Mouse (Mus musculus): ENCODE results near the gene Galns. TPM values are rescaled to one million over a fixed set of nuclear protein-coding genes. Genes with fewer than 3 reads are reported as not detected.

The Galns gene
- polyA plus RNA-seq (2012; rRNA removed) = 6.0 and 7.0 TPM in 2 replicates

GRCm38 (mm10) chr8:122611295-122612133, at the start of gene Galns, which contains the start of gene Trappc2l:
TSS of gene Galns (minus strand) at chr8:122611463.
TSS of gene Trappc2l (plus strand) at chr8:122611640.

DNA sequence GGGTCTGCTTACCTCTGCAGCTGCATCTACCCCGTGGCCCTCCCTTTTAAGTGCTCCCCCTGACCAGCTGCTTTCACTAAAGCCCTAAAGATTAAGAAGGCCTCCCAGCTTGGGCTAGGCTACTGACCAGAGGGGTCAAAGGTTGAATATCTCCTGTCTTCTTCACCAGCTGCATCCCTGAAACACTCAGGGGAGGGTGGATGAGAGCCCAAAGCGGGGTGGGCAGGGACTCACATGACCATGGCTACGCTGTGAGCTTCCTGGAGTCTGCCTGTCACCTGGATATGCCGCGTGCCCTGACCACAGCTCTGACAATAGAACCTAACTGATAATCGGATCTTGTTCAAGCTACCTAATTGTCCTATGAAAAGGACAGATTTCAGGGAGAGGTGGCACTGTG, 11.5 kb upstream of the Galns start, which contains the start of gene Pabpn1l:
Gene Pabpn1l, minus strand, starts transcription at position 13 of the 400 bp plus-strand sequence.

DNA sequence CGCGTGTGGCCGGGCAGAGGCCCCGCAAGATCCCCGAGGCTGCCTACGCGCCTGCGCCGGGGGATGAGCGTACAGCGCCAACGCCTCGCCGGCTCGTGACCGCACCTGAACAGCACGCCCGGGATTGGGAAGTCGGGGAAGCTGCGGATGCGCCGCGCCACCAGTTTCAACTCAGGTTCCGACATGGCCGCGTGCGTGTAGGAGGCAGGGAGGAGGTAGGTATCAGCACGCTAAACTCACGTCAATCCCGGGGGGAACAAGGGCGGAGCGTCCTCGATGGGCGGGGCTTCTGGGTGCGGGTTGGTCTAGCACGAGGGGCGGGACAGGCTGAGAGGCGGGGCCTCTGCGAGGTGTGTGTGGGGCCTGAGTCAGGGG, 34.6 kb downstream of the Galns start, which contains the start of gene Aprt:
Gene Aprt, minus strand, starts transcription at position 262 of the 375 bp plus-strand sequence.

GRCm38 (mm10) chr8:122567361-122568108, 43.7 kb downstream of the Galns start, which contains the start of gene Cdt1:
TSS of gene Cdt1 (plus strand) at chr8:122568015.

DNA sequence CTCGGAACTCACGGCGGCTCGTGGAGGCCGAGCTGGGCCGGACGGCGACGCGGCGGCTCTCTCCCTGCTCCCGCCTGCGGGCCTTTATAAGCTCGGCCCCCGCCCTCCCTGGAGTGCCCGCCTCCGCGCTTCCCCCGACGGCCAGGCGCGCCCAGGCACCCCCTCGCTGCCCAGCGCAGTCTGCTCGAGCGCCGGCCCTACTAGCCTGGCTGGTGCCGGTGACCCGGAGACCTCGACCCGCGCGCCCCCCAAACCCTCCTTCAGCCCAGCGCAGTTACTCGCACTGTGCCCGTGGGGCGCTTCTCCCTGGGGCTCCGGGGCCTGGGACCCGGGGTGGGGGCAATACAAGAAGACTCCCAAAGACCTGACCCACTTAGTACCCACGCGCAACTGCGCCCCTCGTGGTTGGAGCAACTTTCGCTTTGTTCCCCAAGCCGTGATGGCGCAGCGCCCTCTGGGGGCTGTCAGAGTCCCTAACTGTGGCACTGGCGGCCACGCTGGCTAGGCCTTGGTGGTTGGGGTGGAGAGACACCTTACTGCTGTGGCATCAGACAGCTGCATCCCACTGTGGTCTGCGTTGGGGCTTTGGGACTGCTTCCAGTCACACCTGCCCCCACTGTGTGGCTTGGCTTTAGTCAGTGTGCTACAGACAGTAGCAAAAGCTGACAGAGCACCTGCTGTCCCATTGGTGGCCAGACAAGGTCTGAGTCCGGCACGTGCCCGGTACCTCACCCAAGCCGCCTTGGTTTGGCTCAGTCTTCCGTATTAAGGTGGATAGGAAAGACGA, 59.8 kb downstream of the Galns start, which contains the start of gene Piezo1:
Gene Piezo1, minus strand, starts transcription at position 65 of the 787 bp plus-strand sequence.

Other genes starting within 250 kb of the Galns start
- 50.7 and 56.9 TPM in 2 replicates for gene Zc3h18, start 234.9 kb downstream of the Galns start, polyA plus RNA-seq (2012; rRNA removed)
- 0.65 and 1.1 TPM in 2 replicates for gene Il17c, start 189.4 kb downstream of the Galns start, polyA plus RNA-seq (2012; rRNA removed)
- 26.5 and 39.1 TPM in 2 replicates for gene Cyba, start 178.5 kb downstream of the Galns start, polyA plus RNA-seq (2012; rRNA removed)
- 50.6 and 51.9 TPM in 2 replicates for gene Mvd, start 168.0 kb downstream of the Galns start, polyA plus RNA-seq (2012; rRNA removed)
- 0.34 TPM in 1 of 2 replicates, not detected in the other for gene Snai3, start 150.7 kb downstream of the Galns start, polyA plus RNA-seq (2012; rRNA removed)
- 60.5 and 60.6 TPM in 2 replicates for gene Rnf166, start 135.4 kb downstream of the Galns start, polyA plus RNA-seq (2012; rRNA removed)
- 80.4 and 84.3 TPM in 2 replicates for gene Ctu2, start 135.3 kb downstream of the Galns start, polyA plus RNA-seq (2012; rRNA removed)
- 13.7 and 28.0 TPM in 2 replicates for gene Piezo1, start 60.1 kb downstream of the Galns start, polyA plus RNA-seq (2012; rRNA removed)
- 30.7 and 34.3 TPM in 2 replicates for gene Cdt1, start 43.4 kb downstream of the Galns start, polyA plus RNA-seq (2012; rRNA removed)
- 116 and 124 TPM in 2 replicates for gene Aprt, start 34.6 kb downstream of the Galns start, polyA plus RNA-seq (2012; rRNA removed)
- 177 and 206 TPM in 2 replicates for gene Trappc2l, start 177 bp upstream of the Galns start, polyA plus RNA-seq (2012; rRNA removed)
- gene Pabpn1l, start 11.3 kb upstream of the Galns start, polyA plus RNA-seq (2012; rRNA removed) = not detected in 2 replicates
- gene Cbfa2t3, start 87.6 kb upstream of the Galns start, polyA plus RNA-seq (2012; rRNA removed) = 13.5 and 17.0 TPM in 2 replicates
- 19.9 and 20.0 TPM in 2 replicates for gene Acsf3, start 164.0 kb upstream of the Galns start, polyA plus RNA-seq (2012; rRNA removed)
- gene Cdh15, start 236.5 kb upstream of the Galns start, polyA plus RNA-seq (2012; rRNA removed) = 0.77 and 4.4 TPM in 2 replicates

Data from central nervous system, embryonic 14 days (tissue).